Mouse (Mus musculus) kidney, adult 9 months (tissue): Measurements from ENCODE around the gene Gm17622.
A peak's percentile ranks its signal among the peaks of the same experiment; 100 is the strongest.

Source experiments
- DNase-seq: peaks from one replicate; pipeline ENCODE4 v3.0.0; 2022

The Gm17622 gene

DNA sequence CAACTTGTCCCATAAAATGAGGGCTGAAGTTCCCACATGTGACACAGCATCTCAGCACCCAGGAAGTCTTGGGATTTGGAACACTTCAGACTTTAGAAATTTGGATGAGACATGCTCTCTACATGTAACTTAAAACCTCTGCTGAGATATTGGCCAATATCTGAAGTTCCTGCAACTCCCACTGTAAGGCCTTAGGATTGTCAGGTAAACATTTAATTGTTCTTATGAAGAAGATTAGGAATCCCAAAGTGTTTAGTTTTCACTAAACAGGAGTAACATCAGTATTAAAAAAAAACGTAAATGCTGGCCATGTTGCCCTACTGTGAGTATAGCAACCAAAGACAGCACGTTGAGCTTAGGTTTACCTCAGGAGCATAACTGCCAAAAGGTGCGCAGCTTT, at the start of gene Gm17622:
Gm17622 (plus strand) TSS at position 301 of the 400 bp plus-strand sequence.
- no peak for DNase-seq

DNA sequence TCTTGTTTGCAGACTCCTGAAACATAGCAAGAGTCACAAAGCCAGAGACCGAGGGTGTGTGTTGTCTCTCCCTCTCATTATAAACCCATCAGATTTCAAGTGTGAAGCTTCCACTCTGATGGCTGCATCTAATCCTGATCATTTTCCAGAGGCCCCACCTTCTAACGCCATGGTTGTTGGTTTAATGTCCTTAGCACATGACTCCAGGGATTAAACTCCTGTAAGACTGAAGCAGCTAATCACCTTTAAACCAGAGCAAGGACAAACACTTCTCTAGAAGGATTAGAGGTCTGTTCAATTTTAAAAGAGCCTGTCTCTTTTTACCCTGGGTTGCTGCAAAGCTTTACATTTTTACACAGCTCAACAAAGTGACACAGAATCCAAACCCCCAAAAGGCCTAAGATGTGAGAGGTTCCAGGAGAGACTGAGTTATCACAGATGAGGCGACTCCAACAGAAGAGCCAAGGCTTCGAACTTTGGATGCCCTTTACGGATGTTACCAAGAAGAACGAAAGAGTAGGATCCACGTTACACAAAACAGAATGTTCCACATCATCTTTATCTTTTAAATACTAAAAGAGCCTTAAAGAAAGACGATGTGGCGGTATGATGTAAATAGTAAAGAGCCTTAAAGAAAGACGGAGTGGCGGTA, 40.2 kb upstream of the Gm17622 start:
- no peak for DNase-seq

- no peak for DNase-seq
Observed at GRCm38 (mm10) chr13:96450869-96451268, 39.7 kb upstream of the Gm17622 start.

- no peak for DNase-seq
Observed at GRCm38 (mm10) chr13:96451386-96452140, 39.0 kb upstream of the Gm17622 start.

DNA sequence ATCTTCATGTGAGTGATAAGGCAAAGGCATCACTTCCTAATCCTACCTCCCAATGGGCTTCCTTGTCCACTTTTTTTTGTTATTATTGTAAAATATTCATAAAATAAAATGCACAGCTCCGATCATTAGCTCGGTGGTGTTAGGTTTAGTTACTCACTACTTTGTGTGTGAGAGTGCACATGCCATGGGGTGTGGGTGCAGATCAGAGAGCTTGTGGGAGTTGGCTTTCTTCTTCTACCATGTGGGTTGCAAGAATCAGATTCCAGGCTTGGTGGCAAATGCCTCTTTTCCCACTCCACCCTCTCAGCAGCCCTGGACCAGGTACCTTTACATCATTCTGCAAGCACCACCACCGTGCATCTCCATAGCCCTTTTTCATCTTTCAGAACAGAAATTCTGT, 37.9 kb upstream of the Gm17622 start:
- DNase-seq, result no peak

DNA sequence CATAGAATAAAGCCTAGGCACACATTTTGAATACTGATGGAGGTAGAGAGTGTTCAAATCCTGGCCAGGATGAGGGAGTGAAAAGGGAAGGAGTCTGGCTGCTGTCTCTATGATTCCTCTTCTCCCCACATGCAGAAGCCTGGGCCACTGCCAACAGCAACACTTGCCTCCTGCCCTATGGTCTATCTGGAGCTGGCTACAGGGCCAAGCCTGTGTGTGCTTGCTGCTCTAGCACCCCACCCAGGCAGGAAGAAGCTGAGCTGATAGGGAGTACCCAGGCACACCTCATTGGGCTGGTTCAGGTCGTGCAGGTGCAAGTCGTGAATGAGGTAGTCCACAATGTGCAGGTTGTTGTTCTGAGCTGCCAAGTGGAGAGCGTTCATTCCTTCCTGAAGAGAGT, 36.2 kb upstream of the Gm17622 start:
- no peak for DNase-seq

DNA sequence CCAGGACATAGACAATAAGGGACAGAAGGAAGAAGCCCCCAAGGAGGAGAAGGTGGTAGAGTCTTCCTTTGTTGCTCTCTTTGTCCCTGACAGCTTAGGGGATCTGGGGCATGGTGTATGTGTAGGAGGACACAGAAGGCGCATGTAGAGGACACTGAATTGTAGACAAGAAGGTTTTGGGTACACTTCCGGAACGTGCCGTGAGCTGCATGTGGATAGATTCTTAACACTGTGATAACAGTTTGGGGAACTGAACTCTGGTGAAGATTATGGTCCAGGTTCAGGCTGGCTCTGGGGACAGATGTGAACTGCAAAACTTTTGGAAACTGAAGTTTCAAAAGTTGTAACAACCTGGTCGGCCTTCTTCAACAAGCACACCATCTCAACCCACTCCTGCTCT, 33.0 kb upstream of the Gm17622 start:
- DNase-seq, result no peak

DNA sequence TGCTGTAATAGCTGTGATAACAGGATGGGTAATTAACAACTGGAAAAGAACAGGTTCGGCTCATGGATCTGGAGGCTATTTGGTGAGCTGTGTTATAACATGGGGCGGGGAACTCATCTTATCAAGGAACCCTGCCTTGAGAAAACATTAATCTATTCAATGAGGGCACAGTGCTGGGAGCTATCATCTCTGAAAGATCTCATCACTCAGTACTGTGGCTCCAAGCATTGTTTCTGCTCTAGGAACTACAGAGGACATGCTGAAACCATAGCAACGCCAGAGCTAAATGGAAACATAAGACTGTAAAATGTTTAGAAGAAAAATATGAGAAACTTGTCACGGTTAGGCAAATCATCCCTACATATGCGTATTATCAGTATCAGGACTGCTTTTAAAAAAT, 32.5 kb upstream of the Gm17622 start:
- DNase-seq, result no peak

DNA sequence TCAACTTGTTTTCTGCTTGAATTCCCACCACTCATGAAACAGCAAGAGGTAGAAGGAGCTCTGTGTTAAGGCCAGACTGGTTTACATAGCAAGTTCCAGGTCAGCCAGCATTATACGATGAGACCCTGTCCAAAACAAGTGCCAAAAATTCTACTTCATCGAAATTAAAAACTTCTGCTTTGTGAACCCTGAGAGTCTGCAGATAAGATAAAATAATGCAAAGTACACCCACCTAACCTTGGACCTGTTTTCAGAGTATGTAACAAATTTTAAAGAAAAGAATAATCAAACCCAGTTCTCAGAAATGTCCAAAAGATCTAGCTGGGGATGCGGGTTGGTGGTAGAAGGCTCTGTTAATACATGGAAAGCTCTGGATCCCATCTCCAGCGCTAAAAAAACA, 31.9 kb upstream of the Gm17622 start:
- no peak for DNase-seq

- no peak for DNase-seq
Observed at GRCm38 (mm10) chr13:96462644-96463043, 27.9 kb upstream of the Gm17622 start.

- no peak for DNase-seq
Observed at GRCm38 (mm10) chr13:96465315-96465714, 25.2 kb upstream of the Gm17622 start.

- DNase-seq, result no peak
Observed at GRCm38 (mm10) chr13:96468678-96469077, 21.9 kb upstream of the Gm17622 start.

DNA sequence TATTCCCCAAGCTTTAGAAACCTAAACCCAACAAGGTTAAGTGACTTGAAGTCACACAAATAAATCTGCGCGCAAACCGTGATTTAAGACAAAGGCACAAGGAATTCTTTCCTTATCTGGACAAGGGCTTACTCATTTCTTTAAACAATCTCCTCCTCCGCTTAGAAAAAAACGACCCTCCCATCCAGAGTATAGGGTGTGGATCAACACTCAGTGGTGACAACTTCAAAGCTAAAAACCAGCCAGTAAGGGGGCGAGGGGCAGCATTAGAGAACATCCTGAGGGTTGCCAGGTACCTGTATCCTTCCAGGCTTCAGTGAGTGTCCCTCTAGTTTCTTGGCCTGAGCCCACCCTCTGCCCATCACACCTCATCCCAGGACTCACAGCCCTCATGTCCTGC, 20.0 kb upstream of the Gm17622 start:
- no peak for DNase-seq

DNA sequence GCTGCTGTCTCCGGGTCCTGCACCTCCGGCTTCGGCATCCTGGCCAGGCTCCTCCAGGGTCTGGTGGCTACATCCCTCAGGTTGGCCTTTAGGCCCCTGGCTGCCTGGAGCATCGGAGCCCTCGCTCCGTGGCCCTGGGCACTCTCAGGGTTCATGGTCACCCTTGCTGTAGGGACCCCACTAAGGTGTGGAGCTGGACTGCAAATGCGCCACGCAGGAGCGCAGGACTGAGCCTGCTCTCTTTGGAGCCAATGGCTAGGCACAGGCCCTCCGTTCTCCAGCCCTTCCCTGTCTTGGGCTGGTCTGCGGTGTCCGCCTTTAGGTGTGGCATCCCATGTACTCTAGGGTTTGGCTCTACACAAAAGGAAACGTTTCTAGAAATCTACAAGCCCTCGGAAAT, 19.6 kb upstream of the Gm17622 start, which contains the start of gene Ankdd1b:
Ankdd1b (minus strand) TSS at position 242 of the 400 bp plus-strand sequence.
- DNase-seq, result no peak

DNA sequence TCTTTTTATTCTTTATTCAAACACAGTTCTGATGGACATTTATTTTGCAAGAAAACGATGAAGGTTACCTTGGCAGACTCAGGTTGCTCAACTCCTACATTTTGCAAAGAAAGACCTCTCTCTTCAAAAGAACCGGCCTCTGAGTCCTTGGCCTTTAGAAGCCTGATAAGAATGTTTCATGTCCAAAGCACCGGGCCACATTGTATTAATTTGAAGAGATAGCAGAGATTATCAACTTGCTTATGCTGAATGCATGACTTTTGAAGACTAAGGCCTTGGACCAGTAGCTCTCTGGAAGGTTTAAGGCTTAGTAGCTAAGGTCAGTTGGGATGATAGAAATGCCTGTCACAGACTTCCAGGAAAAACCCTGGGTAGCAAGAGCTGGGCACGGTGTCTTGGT, 13.3 kb upstream of the Gm17622 start:
- no peak for DNase-seq

DNA sequence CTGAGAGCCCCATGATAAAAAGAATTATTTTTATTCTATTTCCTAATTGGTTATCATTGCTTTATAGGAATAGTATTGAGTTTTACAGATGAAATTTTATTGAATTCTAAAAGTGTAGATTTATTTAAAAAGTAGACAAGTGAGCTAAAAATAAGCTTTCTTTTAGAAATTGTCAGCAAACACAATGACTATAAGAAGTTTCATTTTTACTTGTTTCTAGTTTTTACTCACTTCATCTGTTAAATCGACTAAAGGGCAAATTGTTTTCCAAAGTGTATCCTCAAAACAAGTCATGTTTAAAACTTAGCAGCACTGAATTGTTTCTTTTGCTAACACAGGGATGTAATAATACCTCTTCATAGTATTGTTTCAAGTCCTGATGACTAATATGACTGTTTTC, 11.5 kb upstream of the Gm17622 start:
- DNase-seq, result no peak

GRCm38 (mm10) chr13:96487230-96487629, 3.3 kb upstream of the Gm17622 start:
- DNase-seq, result no peak

DNA sequence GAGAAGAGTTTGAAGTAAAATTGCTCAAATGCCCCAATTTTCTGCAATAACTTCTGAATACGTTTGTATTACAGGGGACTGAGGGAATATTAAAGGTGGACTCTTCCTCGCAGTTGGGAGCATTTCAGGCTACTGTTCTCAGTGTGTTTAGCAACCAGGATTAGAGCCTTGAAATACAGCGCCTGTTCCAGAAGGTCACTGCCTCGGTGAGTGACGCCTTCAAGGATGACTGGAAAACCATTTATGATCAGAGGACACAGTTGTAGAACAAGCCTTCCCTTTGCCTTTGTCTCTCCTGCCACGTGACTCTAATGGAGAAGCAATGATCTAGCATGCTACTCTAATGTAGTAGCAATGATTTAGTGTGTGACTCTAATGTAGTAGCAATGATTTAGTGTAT, 2.6 kb upstream of the Gm17622 start:
- no peak for DNase-seq

- DNase-seq, result peak; percentile 9
Observed at GRCm38 (mm10) chr13:96496630-96497029, 6.1 kb downstream of the Gm17622 start.

DNA sequence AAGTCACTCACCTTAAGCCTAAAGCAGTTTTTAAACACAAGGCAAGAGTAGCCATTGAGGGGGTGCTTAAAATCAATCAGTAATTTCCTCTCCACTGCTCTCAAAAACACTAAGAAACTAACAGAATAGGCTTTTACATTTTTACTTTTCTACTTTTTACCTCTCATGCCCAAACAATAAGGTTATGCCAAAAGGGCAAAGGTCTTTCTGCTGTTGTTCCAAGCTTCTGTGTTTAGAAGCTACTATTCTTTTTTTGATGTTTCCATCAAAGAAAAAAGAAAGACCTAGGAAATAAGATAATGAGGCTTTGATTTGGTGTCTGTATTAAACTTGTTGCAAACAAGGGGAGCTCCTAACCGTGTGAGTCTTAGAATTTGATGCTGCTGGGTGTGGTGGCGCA, 9.4 kb downstream of the Gm17622 start:
- DNase-seq, result peak; percentile 46

DNA sequence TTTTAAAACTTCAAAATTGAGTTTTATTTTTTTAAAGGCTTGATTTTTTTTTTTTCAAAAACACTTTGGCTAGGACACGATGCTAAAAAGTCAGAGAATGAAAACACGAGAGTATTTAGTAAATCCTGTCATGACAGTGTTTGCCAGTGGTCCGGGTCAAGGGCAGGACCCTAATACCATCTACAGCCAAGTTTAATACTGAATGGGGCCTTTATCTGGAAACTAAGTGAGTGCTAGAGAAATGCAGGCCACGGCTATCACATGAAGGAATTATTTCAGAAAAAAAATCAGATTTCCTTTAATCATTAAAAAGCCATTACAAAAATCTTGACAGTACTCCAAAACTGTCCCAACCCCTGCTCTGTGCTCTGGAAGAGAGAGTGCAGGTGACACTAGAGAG, 15.1 kb downstream of the Gm17622 start:
- no peak for DNase-seq

DNA sequence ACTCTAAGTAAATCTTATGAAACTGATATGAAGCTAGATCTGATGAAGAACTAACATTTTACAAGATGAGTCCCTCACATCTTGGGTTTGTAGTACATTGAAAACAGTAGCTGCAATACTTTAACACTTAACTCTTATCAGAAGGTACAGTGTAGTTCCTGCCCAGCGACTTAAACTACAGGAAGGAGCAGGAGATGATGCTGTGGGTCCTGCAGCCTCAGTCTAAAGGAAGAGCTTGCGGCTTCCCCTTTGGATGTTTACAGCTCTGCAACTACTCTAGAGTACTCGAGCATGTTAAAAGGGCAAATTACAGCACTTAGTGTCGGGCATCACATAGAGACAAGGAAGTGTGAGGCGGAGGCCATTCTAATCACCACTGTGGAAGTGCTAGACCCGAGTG, 15.8 kb downstream of the Gm17622 start:
- DNase-seq, result no peak

- no peak for DNase-seq
Observed at GRCm38 (mm10) chr13:96507541-96507940, 17.0 kb downstream of the Gm17622 start.

DNA sequence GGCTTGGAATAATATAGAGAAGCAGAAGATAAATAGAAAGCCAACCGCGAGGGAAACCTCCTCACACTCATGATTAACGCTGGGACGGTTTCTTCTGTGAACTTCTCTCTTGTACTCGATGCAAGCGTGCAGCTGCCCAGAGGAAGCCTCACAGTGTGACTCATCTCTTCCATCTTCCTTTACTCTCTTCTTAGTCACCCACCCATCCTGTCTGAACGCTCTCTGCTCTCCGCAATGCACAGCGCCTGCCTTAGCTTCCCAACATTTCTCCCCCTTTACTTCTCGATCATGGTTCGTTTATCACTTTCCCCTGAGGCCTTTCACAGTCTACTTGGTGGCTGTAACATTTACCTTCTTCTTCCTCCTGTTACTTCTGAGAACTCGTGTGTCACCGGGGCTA, 20.1 kb downstream of the Gm17622 start:
- DNase-seq, result no peak

DNA sequence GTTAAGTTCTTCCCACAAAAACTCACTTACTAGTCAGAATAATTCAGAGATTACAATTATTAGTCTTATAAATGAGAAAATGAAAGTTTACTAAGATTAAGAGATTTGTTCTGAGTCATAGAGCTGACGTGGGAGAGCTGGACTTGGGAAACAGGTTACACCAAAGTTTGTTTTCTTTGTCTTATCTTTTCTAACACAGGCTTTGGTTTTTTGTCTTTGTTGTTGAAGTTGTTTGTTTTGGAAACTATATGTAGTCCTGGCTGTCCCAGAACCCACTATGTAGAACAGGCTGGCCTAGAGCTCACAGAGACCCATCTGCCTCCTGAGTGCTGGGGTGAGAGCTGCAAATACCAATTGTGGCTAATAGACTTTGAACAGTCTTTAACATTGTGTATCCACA, 20.7 kb downstream of the Gm17622 start:
- DNase-seq, result no peak
